Comparison of ENCODE assay signal across 8 mouse cellular contexts in the genomic region with DNA sequence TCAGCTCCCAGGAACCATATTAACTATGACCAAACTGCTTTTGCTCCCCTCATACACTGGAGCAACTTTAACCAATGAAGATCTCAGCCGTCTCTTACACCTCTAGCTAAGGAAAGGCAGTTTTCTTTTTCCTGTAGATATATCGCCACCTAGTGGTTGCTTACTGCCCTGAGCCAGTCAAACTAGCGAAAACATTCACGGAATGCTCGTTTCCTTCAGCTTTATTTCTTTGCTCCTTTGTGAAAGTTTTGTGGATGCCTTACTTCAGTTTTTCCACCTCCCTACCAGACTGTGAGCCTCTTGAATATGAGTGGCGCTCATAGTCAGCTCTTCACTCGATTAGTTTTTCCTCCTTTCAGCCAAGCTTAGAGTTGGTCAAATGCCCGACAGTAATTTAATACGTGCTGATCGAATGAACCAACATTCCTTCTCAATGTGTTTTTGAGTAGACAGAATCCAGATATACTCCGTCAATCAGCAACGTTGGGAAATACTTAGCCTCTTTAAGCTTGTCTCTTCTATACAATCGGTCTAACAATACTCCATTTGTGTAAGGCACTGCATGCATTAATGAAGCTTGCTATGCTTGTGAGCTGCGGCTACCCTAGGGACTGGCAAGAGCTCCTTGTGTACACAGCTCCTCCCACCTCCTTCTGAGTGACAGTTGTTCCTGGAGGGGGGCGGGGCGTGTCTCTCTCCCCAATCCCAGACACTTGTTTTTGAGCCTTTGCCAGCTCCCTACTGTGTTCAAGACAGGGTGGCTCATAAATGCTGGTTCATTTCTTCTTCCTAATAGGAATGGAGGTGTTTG. TPM values are rescaled to one million over a fixed set of nuclear protein-coding genes. Genes with fewer than 3 reads are reported as not detected.
DNase-seq lines count a peak whose midpoint lies in the region; ATAC-seq lines count a peak whose summit lies in the region.

No protein-coding gene starts in this region.

- H3K4me2 ChIP-seq in heart, embryonic 14.5 days (ENCODE audit: low read length) = peak overlapping the region; percentile 68
- peak overlapping the region; percentile 83 for H3K4me2 ChIP-seq in liver, embryonic 11.5 days
- H3K4me2 ChIP-seq in stomach, embryonic 15.5 days = peak overlapping the region; percentile 73

- no peaks in the 10 kb centered on the region for H3K9me3 ChIP-seq in forebrain, embryonic 10.5 days
- H3K9me3 ChIP-seq in heart, embryonic 14.5 days (ENCODE audit: control insufficient read depth, low read length) = no peaks in the 10 kb centered on the region
- no peaks in the 10 kb centered on the region for H3K9me3 ChIP-seq in liver, embryonic 11.5 days (ENCODE audit: control insufficient read depth, low read length)
- H3K9me3 ChIP-seq in stomach, embryonic 15.5 days = no peaks in the 10 kb centered on the region

- H3K4me1 ChIP-seq in forebrain, embryonic 10.5 days = peaks cover 5% of the 10 kb centered on the region
- H3K4me1 ChIP-seq in heart, embryonic 14.5 days (ENCODE audit: control insufficient read depth in 2 of 2, insufficient read depth in 2 of 2, low read length in 2 of 2) = peaks cover 0 to 4% of the 10 kb centered on the region in 2 experiments; a peak in 1 of 4 replicates
- H3K4me1 ChIP-seq in liver, embryonic 11.5 days (replicated peaks; ENCODE audit: control insufficient read depth, insufficient read depth, low read length) = no peaks in the 10 kb centered on the region; the same call in 1 of the 2 replicates
- H3K4me1 ChIP-seq in stomach, embryonic 15.5 days = no peaks in the 10 kb centered on the region

- H3K9ac ChIP-seq in heart, embryonic 14.5 days (ENCODE audit: low read length) = peak overlapping the region; percentile 69
- peak overlapping the region; percentile 70 for H3K9ac ChIP-seq in liver, embryonic 11.5 days (ENCODE audit: low read depth, low read length)
- peak overlapping the region; percentile 37; the same call in 1 of the 2 replicates for H3K9ac ChIP-seq in stomach, embryonic 15.5 days

- no peaks in the 10 kb centered on the region for H3K27me3 ChIP-seq in forebrain, embryonic 10.5 days (ENCODE audit: poor library complexity, severe bottlenecking)
- H3K27me3 ChIP-seq in heart, embryonic 14.5 days (ENCODE audit: control insufficient read depth, insufficient read depth, low read length) = no peaks in the 10 kb centered on the region
- no peaks in the 10 kb centered on the region for H3K27me3 ChIP-seq in liver, embryonic 11.5 days (replicated peaks; ENCODE audit: control insufficient read depth, insufficient read depth, low read length)
- no peaks in the 10 kb centered on the region for H3K27me3 ChIP-seq in stomach, embryonic 15.5 days (replicated peaks)

- under 1% methylated on average over 16 of the region's 16 CpGs for WGBS in forebrain, embryonic 10.5 days
- WGBS in heart, embryonic 14.5 days = under 1% methylated on average over 16 of the region's 16 CpGs
- under 1% methylated on average over 16 of the region's 16 CpGs for WGBS in liver, embryonic 11.5 days
- under 1% methylated on average over 16 of the region's 16 CpGs for WGBS in stomach, embryonic 15.5 days

- peak overlapping the region; percentile 80 for H3K27ac ChIP-seq in forebrain, embryonic 10.5 days
- H3K27ac ChIP-seq in heart, embryonic 14.5 days (replicated peaks in 1 of 2; ENCODE audit: control insufficient read depth in 1 of 2, insufficient read depth in 1 of 2, low read depth in 2 of 2, low read length in 2 of 2) = peak overlapping the region; percentile 26 to 49; a peak in 2 of 4 replicates
- H3K27ac ChIP-seq in liver, embryonic 11.5 days (ENCODE audit: low read depth, low read length) = no peak overlapping the region
- H3K27ac ChIP-seq in stomach, embryonic 15.5 days = peak overlapping the region; percentile 66; the same call in 1 of the 2 replicates

- H3K36me3 ChIP-seq in forebrain, embryonic 10.5 days (replicated peaks) = no peaks in the 10 kb centered on the region
- H3K36me3 ChIP-seq in heart, embryonic 14.5 days (ENCODE audit: control insufficient read depth, insufficient read depth, low read length) = no peaks in the 10 kb centered on the region
- H3K36me3 ChIP-seq in liver, embryonic 11.5 days (ENCODE audit: control insufficient read depth, insufficient read depth, low read length) = no peaks in the 10 kb centered on the region
- H3K36me3 ChIP-seq in stomach, embryonic 15.5 days = no peaks in the 10 kb centered on the region

- peak overlapping the region; percentile 57 for H3K4me3 ChIP-seq in forebrain, embryonic 10.5 days
- H3K4me3 ChIP-seq in heart, embryonic 14.5 days (ENCODE audit: control insufficient read depth in 1 of 2, insufficient read depth in 1 of 2, low read depth in 1 of 2, low read length in 2 of 2) = peak overlapping the region; percentile 46 to 53
- H3K4me3 ChIP-seq in liver, embryonic 11.5 days (ENCODE audit: low read depth, low read length) = peak overlapping the region; percentile 56
- H3K4me3 ChIP-seq in stomach, embryonic 15.5 days (replicated peaks) = peak overlapping the region; percentile 47

- ATAC-seq in heart, embryonic 14.5 days (ENCODE audit: insufficient number of reproducible peaks, insufficient read depth, low FRiP score, low read depth) = peak; percentile 91
- ATAC-seq in liver, embryonic 11.5 days (replicated peaks; ENCODE audit: low FRiP score) = peak; percentile 97
- peak; percentile 96 for ATAC-seq in stomach, embryonic 15.5 days (ENCODE audit: insufficient read depth, low FRiP score, low read depth)

- DNase-seq in ES-CJ7 (ENCODE audit: low read depth, low spot score) = peak; percentile 92
- DNase-seq in c-Kit-positive CD71-positive TER-119-negative erythroid progenitor cells, embryonic 14.5 days (ENCODE audit: low read depth) = peak; percentile 72
- DNase-seq in forebrain, embryonic 10.5 days (ENCODE audit: extremely low spot score, low spot score) = peak; percentile 77
- peak; percentile 88 for DNase-seq in kidney, postnatal 10 days
- peak; percentile 74 for DNase-seq in liver, embryonic 11.5 days (ENCODE audit: low spot score)
- peak; percentile 80 for DNase-seq in naive thymus-derived CD4-positive, alpha-beta T cell, adult 2 months (ENCODE audit: low read depth)

RNA-seq across cellular contexts. Expression of a gene that starts 36.6 kb away (rescaled TPM):
- polyA plus RNA-seq in forebrain, embryonic 10.5 days (2016; fragmentation: Nextera tagmentation; extraction: Ambion mirVana) = 0.16 and 0.47 TPM in 2 replicates
- 0.22 and 0.28 TPM in 2 replicates for polyA plus RNA-seq in heart, embryonic 14.5 days (2014; fragmentation: Nextera tagmentation; extraction: Ambion mirVana)
- not detected in 2 replicates for polyA plus RNA-seq in liver, embryonic 11.5 days (2014; fragmentation: Nextera tagmentation; extraction: Ambion mirVana)
- polyA plus RNA-seq in stomach, embryonic 15.5 days (2015; fragmentation: Nextera tagmentation; extraction: Ambion mirVana) = 0.14 TPM in 1 of 2 replicates, not detected in the other

RNA-seq across cellular contexts. Expression of a gene that starts 53.3 kb away (rescaled TPM):
- 8.8 and 8.9 TPM in 2 replicates for polyA plus RNA-seq in forebrain, embryonic 10.5 days (2016; fragmentation: Nextera tagmentation; extraction: Ambion mirVana)
- polyA plus RNA-seq in heart, embryonic 14.5 days (2014; fragmentation: Nextera tagmentation; extraction: Ambion mirVana) = 4.0 and 4.9 TPM in 2 replicates
- polyA plus RNA-seq in liver, embryonic 11.5 days (2014; fragmentation: Nextera tagmentation; extraction: Ambion mirVana) = 0.53 and 0.74 TPM in 2 replicates
- 0.92 and 1.2 TPM in 2 replicates for polyA plus RNA-seq in stomach, embryonic 15.5 days (2015; fragmentation: Nextera tagmentation; extraction: Ambion mirVana)

RNA-seq across cellular contexts. Expression of a gene that starts 55.3 kb away (rescaled TPM):
- 663 and 680 TPM in 2 replicates for polyA plus RNA-seq in forebrain, embryonic 10.5 days (2016; fragmentation: Nextera tagmentation; extraction: Ambion mirVana)
- 383 and 410 TPM in 2 replicates for polyA plus RNA-seq in heart, embryonic 14.5 days (2014; fragmentation: Nextera tagmentation; extraction: Ambion mirVana)
- polyA plus RNA-seq in liver, embryonic 11.5 days (2014; fragmentation: Nextera tagmentation; extraction: Ambion mirVana) = 744 and 826 TPM in 2 replicates
- polyA plus RNA-seq in stomach, embryonic 15.5 days (2015; fragmentation: Nextera tagmentation; extraction: Ambion mirVana) = 414 and 461 TPM in 2 replicates
